Mouse (Mus musculus): ENCODE data around the gene Golt1a. TPM values are rescaled to one million over a fixed set of nuclear protein-coding genes. Genes with fewer than 3 reads are reported as not detected.
A peak's percentile ranks its signal among the peaks of the same experiment; 100 is the strongest.

The Golt1a gene
- polyA plus RNA-seq, 1 experiment from 2014 or later = not detected

GRCm38 (mm10) chr1:133311240-133311639 is 1.6 kb downstream of the Golt1a start:
- 67% methylated on average over 4 of the region's 4 CpGs for WGBS
- no peak overlapping the region for H3K4me3 ChIP-seq
- H3K9me3 ChIP-seq = no peaks in the 10 kb centered on the region
- H3K36me3 ChIP-seq (replicated peaks) = no peaks in the 10 kb centered on the region
- no peak overlapping the region for H3K27ac ChIP-seq
- H3K4me1 ChIP-seq = peaks cover 22% of the 10 kb centered on the region
- DNase-seq (ENCODE audit: extremely low spot score, low spot score) = no peak
- peaks cover 15% of the 10 kb centered on the region for H3K27me3 ChIP-seq (ENCODE audit: poor library complexity, severe bottlenecking)

- no peak overlapping the region for H3K4me3 ChIP-seq
- H3K4me1 ChIP-seq = peaks cover 19% of the 10 kb centered on the region
- 37% methylated on average over 10 of the region's 10 CpGs for WGBS
- no peaks in the 10 kb centered on the region for H3K9me3 ChIP-seq
- DNase-seq (ENCODE audit: extremely low spot score, low spot score) = no peak
- H3K27ac ChIP-seq = no peak overlapping the region
- H3K27me3 ChIP-seq (ENCODE audit: poor library complexity, severe bottlenecking) = peaks cover 15% of the 10 kb centered on the region
- no peaks in the 10 kb centered on the region for H3K36me3 ChIP-seq (replicated peaks)
These were observed 2.3 kb downstream of the Golt1a start for GRCm38 (mm10) chr1:133311946-133312345.

GRCm38 (mm10) chr1:133314364-133314763 is 4.8 kb downstream of the Golt1a start:
- H3K9me3 ChIP-seq = peaks cover 4% of the 10 kb centered on the region; the same call in 1 of the 2 replicates
- WGBS = 24% methylated on average over 8 of the region's 8 CpGs
- no peaks in the 10 kb centered on the region for H3K36me3 ChIP-seq (replicated peaks)
- peak; percentile 62 for DNase-seq (ENCODE audit: extremely low spot score, low spot score)
- H3K4me3 ChIP-seq = no peak overlapping the region
- peaks cover 15% of the 10 kb centered on the region for H3K27me3 ChIP-seq (ENCODE audit: poor library complexity, severe bottlenecking)
- H3K4me1 ChIP-seq = peaks cover 14% of the 10 kb centered on the region
- no peak overlapping the region for H3K27ac ChIP-seq

GRCm38 (mm10) chr1:133315775-133316174 is 6.2 kb downstream of the Golt1a start:
- no peak overlapping the region for H3K4me3 ChIP-seq
- H3K4me1 ChIP-seq = peaks cover 14% of the 10 kb centered on the region
- DNase-seq (ENCODE audit: extremely low spot score, low spot score) = no peak
- no peaks in the 10 kb centered on the region for H3K36me3 ChIP-seq (replicated peaks)
- H3K27me3 ChIP-seq (ENCODE audit: poor library complexity, severe bottlenecking) = peaks cover 15% of the 10 kb centered on the region
- H3K27ac ChIP-seq = no peak overlapping the region
- peaks cover 4% of the 10 kb centered on the region; the same call in 1 of the 2 replicates for H3K9me3 ChIP-seq
- 89% methylated on average over 6 of the region's 6 CpGs for WGBS

- peaks cover 12% of the 10 kb centered on the region for H3K27me3 ChIP-seq (ENCODE audit: poor library complexity, severe bottlenecking)
- H3K4me1 ChIP-seq = peaks cover 10% of the 10 kb centered on the region
- no peak overlapping the region for H3K27ac ChIP-seq
- H3K4me3 ChIP-seq = no peak overlapping the region
- no peaks in the 10 kb centered on the region for H3K36me3 ChIP-seq (replicated peaks)
- WGBS = 83% methylated on average over 4 of the region's 4 CpGs
- H3K9me3 ChIP-seq = peaks cover 4% of the 10 kb centered on the region; the same call in 1 of the 2 replicates
- DNase-seq (ENCODE audit: extremely low spot score, low spot score) = no peak
These were observed 7.0 kb downstream of the Golt1a start for GRCm38 (mm10) chr1:133316577-133316976.

GRCm38 (mm10) chr1:133317149-133317548 is 7.5 kb downstream of the Golt1a start:
- DNase-seq (ENCODE audit: extremely low spot score, low spot score) = no peak
- no peak overlapping the region for H3K27ac ChIP-seq
- WGBS = 90% methylated on average over 1 of the region's 1 CpGs
- peaks cover 4% of the 10 kb centered on the region for H3K4me1 ChIP-seq
- peaks cover 6% of the 10 kb centered on the region for H3K27me3 ChIP-seq (ENCODE audit: poor library complexity, severe bottlenecking)
- H3K4me3 ChIP-seq = no peak overlapping the region
- no peaks in the 10 kb centered on the region for H3K36me3 ChIP-seq (replicated peaks)
- peaks cover 4% of the 10 kb centered on the region; the same call in 1 of the 2 replicates for H3K9me3 ChIP-seq

- peaks cover 10% of the 10 kb centered on the region for H3K4me1 ChIP-seq
- DNase-seq (ENCODE audit: extremely low spot score, low spot score) = no peak
- no peak within 1 kb of the TSS for H3K27ac ChIP-seq
- H3K9me3 ChIP-seq = peaks cover 4% of the 10 kb centered on the region; the same call in 1 of the 2 replicates
- H3K27me3 ChIP-seq (ENCODE audit: poor library complexity, severe bottlenecking) = peaks cover 8% of the 10 kb centered on the region; the same call in 1 of the 2 replicates
- H3K36me3 ChIP-seq (replicated peaks) = no peaks in the 10 kb centered on the region
- WGBS = 89% methylated on average over 13 of the region's 13 CpGs
- no peak within 1 kb of the TSS for H3K4me3 ChIP-seq
These were observed 11.8 kb downstream of the Golt1a start, which contains the start of gene Kiss1 for GRCm38 (mm10) chr1:133321267-133321925. Gene Kiss1, plus strand, starts transcription at chr1:133321875.

- Histone ChIP-seq H3K27ac (no peak overlapping the region), H3K9me3 (peaks cover 2% of the 10 kb centered on the region; the same call in 1 of the 2 replicates), H3K4me3 (no peak overlapping the region), H3K36me3 (replicated peaks) (no peaks in the 10 kb centered on the region), H3K27me3 (ENCODE audit: poor library complexity, severe bottlenecking) (peaks cover 26% of the 10 kb centered on the region), H3K4me1 (peaks cover 15% of the 10 kb centered on the region)
- DNase-seq (ENCODE audit: extremely low spot score, low spot score) = no peak
- 57% methylated on average over 5 of the region's 5 CpGs for WGBS
These were observed 13.7 kb downstream of the Golt1a start for GRCm38 (mm10) chr1:133323333-133323732.

GRCm38 (mm10) chr1:133325951-133326350 is 16.4 kb downstream of the Golt1a start:
- Histone ChIP-seq H3K9me3 (no peaks in the 10 kb centered on the region), H3K27me3 (ENCODE audit: poor library complexity, severe bottlenecking) (peaks cover 52% of the 10 kb centered on the region), H3K27ac (no peak overlapping the region), H3K4me3 (no peak overlapping the region), H3K4me1 (peaks cover 32% of the 10 kb centered on the region), H3K36me3 (replicated peaks) (no peaks in the 10 kb centered on the region)
- DNase-seq (ENCODE audit: extremely low spot score, low spot score) = no peak
- WGBS = 92% methylated on average over 8 of the region's 8 CpGs

- WGBS = 60% methylated on average over 5 of the region's 5 CpGs
- Histone ChIP-seq H3K4me3 (no peak overlapping the region), H3K27ac (peak overlapping the region; percentile 15; the same call in 1 of the 2 replicates), H3K27me3 (ENCODE audit: poor library complexity, severe bottlenecking) (peaks cover 64% of the 10 kb centered on the region), H3K4me1 (peaks cover 38% of the 10 kb centered on the region), H3K36me3 (replicated peaks) (no peaks in the 10 kb centered on the region), H3K9me3 (no peaks in the 10 kb centered on the region)
- DNase-seq (ENCODE audit: extremely low spot score, low spot score) = no peak
These were observed 17.5 kb downstream of the Golt1a start for GRCm38 (mm10) chr1:133327094-133327493.

- Histone ChIP-seq H3K9me3 (no peaks in the 10 kb centered on the region), H3K4me3 (no peak overlapping the region), H3K27me3 (ENCODE audit: poor library complexity, severe bottlenecking) (peaks cover 69% of the 10 kb centered on the region), H3K27ac (no peak overlapping the region), H3K36me3 (replicated peaks) (no peaks in the 10 kb centered on the region), H3K4me1 (peaks cover 34% of the 10 kb centered on the region)
- 47% methylated on average over 6 of the region's 6 CpGs for WGBS
- DNase-seq (ENCODE audit: extremely low spot score, low spot score) = no peak
These were observed 18.7 kb downstream of the Golt1a start for GRCm38 (mm10) chr1:133328299-133328795.

- H3K4me1 ChIP-seq = peaks cover 27% of the 10 kb centered on the region
- DNase-seq (ENCODE audit: extremely low spot score, low spot score) = peak; percentile 37
- peak overlapping the region; percentile 82 for H3K27ac ChIP-seq
- H3K36me3 ChIP-seq (replicated peaks) = no peaks in the 10 kb centered on the region
- peaks cover 69% of the 10 kb centered on the region for H3K27me3 ChIP-seq (ENCODE audit: poor library complexity, severe bottlenecking)
- 7% methylated on average over 34 of the region's 34 CpGs for WGBS
- no peaks in the 10 kb centered on the region for H3K9me3 ChIP-seq
- peak overlapping the region; percentile 51 for H3K4me3 ChIP-seq
These were observed 19.5 kb downstream of the Golt1a start for GRCm38 (mm10) chr1:133328896-133329637.

GRCm38 (mm10) chr1:133329638-133329964 is 20.0 kb downstream of the Golt1a start:
- Histone ChIP-seq H3K27me3 (ENCODE audit: poor library complexity, severe bottlenecking) (peaks cover 69% of the 10 kb centered on the region), H3K4me3 (peak overlapping the region; percentile 51), H3K4me1 (peaks cover 27% of the 10 kb centered on the region), H3K9me3 (no peaks in the 10 kb centered on the region), H3K27ac (peak overlapping the region; percentile 82), H3K36me3 (replicated peaks) (no peaks in the 10 kb centered on the region)
- no peak for DNase-seq (ENCODE audit: extremely low spot score, low spot score)
- WGBS = 17% methylated on average over 7 of the region's 7 CpGs
